Mouse (Mus musculus) C2C12 (cell line): Measurements from ENCODE around the gene Prkce. TPM values are rescaled to one million over a fixed set of nuclear protein-coding genes. Genes with fewer than 3 reads are reported as not detected.

ENCODE experiments used
- H3K27me3 ChIP-seq: one replicate; pipeline ENCODE4 v1.6.1; 2011; ENCODE audit not compliant: control insufficient read depth, insufficient read depth, insufficient read length
- H3K36me3 ChIP-seq: one replicate; pipeline ENCODE4 v1.6.1; 2011; ENCODE audit not compliant: control insufficient read depth, insufficient read depth
- H3K4me3 ChIP-seq: one replicate; pipeline ENCODE4 v1.5.1; 2011; ENCODE audit warnings: mild to moderate bottlenecking, control low read depth; ENCODE audit not compliant: poor library complexity, insufficient read depth, severe bottlenecking
- H3K79me2 ChIP-seq: one replicate; pipeline ENCODE4 v1.6.1; 2011; ENCODE audit not compliant: control insufficient read depth, insufficient read depth
- H3K79me3 ChIP-seq: one replicate; pipeline ENCODE4 v1.6.1; 2011; ENCODE audit warnings: low read depth, control low read depth
- H3ac ChIP-seq: one replicate; pipeline ENCODE3; 2011; ENCODE audit warnings: low read depth; ENCODE audit not compliant: control insufficient read depth, insufficient read length
- CEBPB ChIP-seq: IDR thresholded peaks from one replicate; pipeline ENCODE4 v1.6.1; 2011; ENCODE audit warnings: low read depth, mild to moderate bottlenecking, control low read depth, moderate library complexity
- CTCF ChIP-seq: IDR thresholded peaks from one replicate; pipeline ENCODE4 v1.5.1; 2011; ENCODE audit not compliant: control insufficient read depth, insufficient read depth, insufficient read length
- FOSL1 ChIP-seq: IDR thresholded peaks from one replicate; pipeline ENCODE4 v1.8.0; 2011; ENCODE audit warnings: mild to moderate bottlenecking, low read length; ENCODE audit not compliant: poor library complexity, insufficient read depth, severe bottlenecking
- MAX ChIP-seq: IDR thresholded peaks from one replicate; pipeline ENCODE4 v1.6.1; 2011; ENCODE audit warnings: mild to moderate bottlenecking, control low read depth
- MYOD1 ChIP-seq: IDR thresholded peaks from one replicate; pipeline ENCODE4 v1.6.1; 2011; ENCODE audit warnings: low read depth; ENCODE audit not compliant: control insufficient read depth, insufficient read length
- MYOG ChIP-seq: IDR thresholded peaks from one replicate; pipeline ENCODE4 v1.6.1; 2011; ENCODE audit not compliant: control insufficient read depth, insufficient read length; ENCODE audit errors: extremely low read depth
- USF1 ChIP-seq: IDR thresholded peaks from one replicate; pipeline ENCODE4 v1.6.1; 2011; ENCODE audit warnings: low read depth, mild to moderate bottlenecking, control low read depth, moderate library complexity
- polyA plus RNA-seq: library from polyadenylated mRNA; unstranded; fragments of >200 nt; fragmentation: generic; extraction: Trizol; gene quantifications from one replicate; pipeline ENCODE4 v1.2.1, GENCODE M21; 2012; ENCODE audit warnings: missing spikeins

Prkce gene
- polyA plus RNA-seq, 1 experiment: 1.4 TPM

DNA sequence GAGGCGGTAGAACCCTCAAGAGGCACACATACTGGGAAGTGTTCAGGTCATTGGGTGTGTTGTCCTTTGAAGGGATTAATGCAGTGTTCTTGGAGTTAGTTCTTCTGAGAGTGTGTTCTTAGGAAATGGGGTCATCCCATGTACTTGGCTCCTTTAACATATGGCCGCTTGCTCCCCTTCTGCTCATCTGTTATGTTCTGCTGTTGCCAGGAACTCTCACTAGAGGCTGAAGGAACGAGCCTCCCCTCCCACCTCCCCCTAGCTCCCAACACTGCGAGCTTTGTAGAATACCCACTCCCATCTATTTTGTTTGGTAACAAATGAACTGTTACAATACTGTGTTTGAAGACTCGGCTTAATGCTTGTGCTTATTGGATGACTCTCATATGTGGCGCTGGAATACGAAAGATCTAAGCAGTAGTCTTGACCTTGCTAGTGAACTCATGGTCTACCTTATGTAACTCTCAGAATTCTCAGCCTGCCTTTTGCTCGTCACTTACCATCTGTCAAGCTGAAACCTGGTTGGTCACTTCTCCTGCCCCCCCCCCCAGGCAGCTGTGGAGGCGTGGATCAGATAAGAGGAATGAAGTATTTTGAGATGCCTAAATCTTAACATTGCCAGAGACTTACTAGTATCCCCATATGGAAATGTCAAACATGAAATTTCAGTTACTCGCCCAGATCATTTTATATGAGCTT lies 58.1 kb downstream of the Prkce start:
- H3K79me2 ChIP-seq: no peaks in the 10 kb centered on the region
- TF ChIP-seq MAX: no peak
- no peak for TF ChIP-seq CTCF
- TF ChIP-seq USF1: no peak
- TF ChIP-seq FOSL1: no peak
- TF ChIP-seq MYOG: no peak
- TF ChIP-seq CEBPB: no peak
- no peak for TF ChIP-seq MYOD1
- H3K27me3 ChIP-seq: no peaks in the 10 kb centered on the region
- H3ac ChIP-seq: no peak overlapping the region
- H3K36me3 ChIP-seq: no peaks in the 10 kb centered on the region
- no peaks in the 10 kb centered on the region for H3K79me3 ChIP-seq
- H3K4me3 ChIP-seq: no peak overlapping the region

GRCm38 (mm10) chr17:86226198-86226597 lies 58.6 kb downstream of the Prkce start:
- H3K36me3 ChIP-seq: no peaks in the 10 kb centered on the region
- H3K79me3 ChIP-seq: no peaks in the 10 kb centered on the region
- H3K4me3 ChIP-seq: no peak overlapping the region
- no peaks in the 10 kb centered on the region for H3K27me3 ChIP-seq
- no peak for TF ChIP-seq CTCF
- no peak for TF ChIP-seq CEBPB
- TF ChIP-seq MAX: no peak
- TF ChIP-seq FOSL1: no peak
- no peak for TF ChIP-seq MYOG
- TF ChIP-seq MYOD1: no peak
- H3ac ChIP-seq: no peak overlapping the region
- H3K79me2 ChIP-seq: no peaks in the 10 kb centered on the region

- no peaks in the 10 kb centered on the region for H3K79me3 ChIP-seq
- H3K36me3 ChIP-seq: no peaks in the 10 kb centered on the region
- H3K27me3 ChIP-seq: no peaks in the 10 kb centered on the region
- H3ac ChIP-seq: no peak overlapping the region
- no peaks in the 10 kb centered on the region for H3K79me2 ChIP-seq
- H3K4me3 ChIP-seq: no peak overlapping the region
- no peak for TF ChIP-seq MAX
Measured at GRCm38 (mm10) chr17:86226635-86227034, 59.0 kb downstream of the Prkce start.

DNA sequence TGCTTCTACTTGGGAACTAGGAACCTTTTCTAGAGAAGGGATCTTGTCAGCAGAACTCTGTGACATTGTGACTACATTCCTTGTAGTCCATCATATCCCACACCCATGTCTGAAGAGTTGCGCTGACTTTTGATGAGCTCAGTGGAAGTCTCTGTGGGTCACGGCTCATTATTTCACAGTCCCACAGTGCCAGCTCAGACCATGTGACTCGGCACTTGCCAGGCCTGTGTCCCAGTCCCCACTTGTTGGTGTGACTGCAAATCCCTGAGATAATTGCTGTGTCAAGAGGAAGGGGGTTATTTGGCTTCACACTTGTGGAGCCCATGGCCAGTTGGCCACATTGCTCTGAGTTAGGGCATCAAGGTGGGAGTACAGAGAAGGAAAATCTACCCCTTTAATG lies 59.8 kb downstream of the Prkce start:
- TF ChIP-seq MYOD1 (no peak), CEBPB (no peak)
- H3K79me2 ChIP-seq: no peaks in the 10 kb centered on the region
- H3K27me3 ChIP-seq: no peaks in the 10 kb centered on the region
- no peak overlapping the region for H3ac ChIP-seq
- H3K36me3 ChIP-seq: no peaks in the 10 kb centered on the region
- no peak overlapping the region for H3K4me3 ChIP-seq
- H3K79me3 ChIP-seq: no peaks in the 10 kb centered on the region

DNA sequence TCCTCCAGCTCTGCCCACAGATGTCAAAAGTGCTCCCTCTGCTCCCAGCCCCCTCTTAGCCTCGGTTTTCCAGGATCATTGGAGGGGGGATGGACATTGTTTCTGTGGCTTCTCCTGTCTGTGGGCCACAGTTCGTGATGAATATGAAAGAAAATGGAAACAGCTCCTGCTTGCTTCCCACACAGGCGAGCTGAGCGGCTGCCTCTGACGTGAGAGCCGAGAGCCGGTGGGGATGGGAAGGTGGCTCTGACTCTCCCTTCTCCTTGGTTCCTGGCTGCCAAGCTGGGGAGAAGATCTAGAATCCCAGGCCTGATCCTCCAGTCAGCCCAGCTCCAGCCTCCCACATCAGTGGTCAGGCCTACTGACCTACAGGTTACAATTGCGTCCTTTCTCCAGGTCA lies 61.3 kb downstream of the Prkce start:
- Histone ChIP-seq H3K79me3 (no peaks in the 10 kb centered on the region), H3K27me3 (no peaks in the 10 kb centered on the region), H3K4me3 (no peak overlapping the region), H3K79me2 (no peaks in the 10 kb centered on the region), H3ac (no peak overlapping the region), H3K36me3 (no peaks in the 10 kb centered on the region)
- no peak for TF ChIP-seq MAX
- TF ChIP-seq MYOD1: no peak

DNA sequence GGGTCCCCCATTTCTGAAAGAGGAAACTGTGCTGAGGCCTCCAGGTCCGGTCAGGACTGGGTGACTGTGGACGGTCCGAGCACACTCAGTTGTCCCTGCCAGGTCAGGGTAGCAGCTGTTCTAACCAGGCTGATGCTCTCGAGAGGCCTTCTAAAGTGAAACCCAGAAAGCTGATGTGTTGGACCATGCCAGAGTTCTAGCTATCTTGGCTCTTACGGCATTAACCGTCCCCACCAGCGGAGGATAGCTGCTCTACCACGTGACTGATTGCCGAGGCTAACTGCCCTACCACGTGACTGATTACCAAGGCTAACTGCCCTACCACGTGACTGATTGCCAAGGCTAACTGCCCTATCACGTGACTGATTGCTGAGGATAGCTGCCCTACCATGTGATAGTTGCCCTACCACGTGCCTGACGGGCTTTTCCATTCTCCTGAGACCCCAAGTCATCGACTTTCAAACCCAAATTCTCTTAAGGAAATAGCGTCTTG lies 62.6 kb downstream of the Prkce start:
- Histone ChIP-seq H3K4me3 (no peak overlapping the region), H3K79me2 (no peaks in the 10 kb centered on the region), H3K36me3 (no peaks in the 10 kb centered on the region), H3K27me3 (no peaks in the 10 kb centered on the region), H3ac (no peak overlapping the region), H3K79me3 (no peaks in the 10 kb centered on the region)
- TF ChIP-seq MAX: no peak

- no peak for TF ChIP-seq MAX
- no peak for TF ChIP-seq CTCF
- TF ChIP-seq CEBPB: no peak
- no peak for TF ChIP-seq FOSL1
- TF ChIP-seq MYOG: no peak
- no peak for TF ChIP-seq MYOD1
- no peak for TF ChIP-seq USF1
- Histone ChIP-seq H3K79me3 (no peaks in the 10 kb centered on the region), H3K79me2 (no peaks in the 10 kb centered on the region), H3K27me3 (no peaks in the 10 kb centered on the region), H3K36me3 (no peaks in the 10 kb centered on the region), H3K4me3 (no peak overlapping the region), H3ac (no peak overlapping the region)
Measured at GRCm38 (mm10) chr17:86231741-86232179, 64.2 kb downstream of the Prkce start.
